Mouse (Mus musculus): ENCODE measurements around the gene Ociad1. TPM values are rescaled to one million over a fixed set of nuclear protein-coding genes. Genes with fewer than 3 reads are reported as not detected.

Gene Ociad1
- polyA plus RNA-seq, 1 experiment = 213 TPM

GRCm38 (mm10) chr5:73338832-73339163 lies 46.2 kb downstream of the Ociad1 start:
- Histone ChIP-seq H3K36me3 (ENCODE audit: control insufficient read depth, insufficient read depth) (no peaks in the 10 kb centered on the region), H3K4me3 (no peak overlapping the region), H3K79me2 (ENCODE audit: control insufficient read depth, insufficient read depth) (no peaks in the 10 kb centered on the region), H3K4me2 (ENCODE audit: low read depth) (peak overlapping the region; percentile 5), H3K27me3 (ENCODE audit: control insufficient read depth, insufficient read depth, insufficient read length) (no peaks in the 10 kb centered on the region), H3ac (ENCODE audit: control insufficient read depth, insufficient read length) (no peak overlapping the region)
- TF ChIP-seq MYOG (IDR thresholded peaks at IDR 0.05; ENCODE audit: control insufficient read depth in 1 of 3, insufficient read depth in 1 of 3, insufficient read length in 2 of 3, low read depth in 2 of 3) = no peak
- TF ChIP-seq POLR2A (IDR thresholded peaks at IDR 0.05; ENCODE audit: insufficient read length, low read depth) = no peak
- TF ChIP-seq MAX (IDR thresholded peaks at IDR 0.05; ENCODE audit: low read depth) = no peak
- no peak for TF ChIP-seq SRF (IDR thresholded peaks at IDR 0.05; ENCODE audit: control insufficient read depth, insufficient read length, low read depth)
- TF ChIP-seq MYOD1 (IDR thresholded peaks at IDR 0.05; ENCODE audit: control insufficient read depth in 1 of 3, insufficient read length in 2 of 3, low read depth in 2 of 3) = no peak
- no peak for TF ChIP-seq REST (IDR thresholded peaks at IDR 0.05; ENCODE audit: insufficient read depth, insufficient read length)
- TF ChIP-seq TCF12 (IDR thresholded peaks at IDR 0.05; ENCODE audit: insufficient read depth, poor library complexity, severe bottlenecking) = no peak
- no peak for TF ChIP-seq TCF3 (IDR thresholded peaks at IDR 0.05; ENCODE audit: insufficient read length, low read depth)
- TF ChIP-seq USF1 (IDR thresholded peaks at IDR 0.05; ENCODE audit: low read depth) = no peak
- no peak for TF ChIP-seq E2F4 (IDR thresholded peaks at IDR 0.05; ENCODE audit: insufficient read depth)
- TF ChIP-seq CEBPB (IDR thresholded peaks at IDR 0.05; ENCODE audit: insufficient read depth, poor library complexity, severe bottlenecking) = no peak
- TF ChIP-seq POLR2AphosphoS2 (IDR thresholded peaks at IDR 0.05; ENCODE audit: insufficient read length, low read depth) = no peak

GRCm38 (mm10) chr5:73339779-73340722 lies 47.5 kb downstream of the Ociad1 start:
- Histone ChIP-seq H3ac (ENCODE audit: control insufficient read depth, insufficient read length) (no peak overlapping the region), H3K4me2 (ENCODE audit: low read depth) (no peak overlapping the region), H3K4me3 (no peak overlapping the region), H3K79me2 (ENCODE audit: control insufficient read depth, insufficient read depth) (no peaks in the 10 kb centered on the region), H3K36me3 (ENCODE audit: control insufficient read depth, insufficient read depth) (no peaks in the 10 kb centered on the region), H3K27me3 (ENCODE audit: control insufficient read depth, insufficient read depth, insufficient read length) (no peaks in the 10 kb centered on the region)
- no peak for TF ChIP-seq REST (IDR thresholded peaks at IDR 0.05; ENCODE audit: insufficient read depth, insufficient read length)
- TF ChIP-seq POLR2A (IDR thresholded peaks at IDR 0.05; ENCODE audit: insufficient read length, low read depth) = no peak
- no peak for TF ChIP-seq SRF (IDR thresholded peaks at IDR 0.05; ENCODE audit: control insufficient read depth, insufficient read length, low read depth)
- no peak for TF ChIP-seq MAX (IDR thresholded peaks at IDR 0.05; ENCODE audit: low read depth)
- no peak for TF ChIP-seq POLR2AphosphoS2 (IDR thresholded peaks at IDR 0.05; ENCODE audit: insufficient read length, low read depth)

- no peak within 1 kb of the TSS for H3K4me2 ChIP-seq (ENCODE audit: low read depth)
- no peak for TF ChIP-seq REST (IDR thresholded peaks at IDR 0.05; ENCODE audit: insufficient read depth, insufficient read length)
- TF ChIP-seq CEBPB (IDR thresholded peaks at IDR 0.05; ENCODE audit: insufficient read depth, poor library complexity, severe bottlenecking) = no peak
- no peaks in the 10 kb centered on the region for H3K27me3 ChIP-seq (ENCODE audit: control insufficient read depth, insufficient read depth, insufficient read length)
Measured at GRCm38 (mm10) chr5:73340723-73341235, 48.2 kb downstream of the Ociad1 start, which contains the start of gene Ociad2. TSS of gene Ociad2 (minus strand) at chr5:73341028.

DNA sequence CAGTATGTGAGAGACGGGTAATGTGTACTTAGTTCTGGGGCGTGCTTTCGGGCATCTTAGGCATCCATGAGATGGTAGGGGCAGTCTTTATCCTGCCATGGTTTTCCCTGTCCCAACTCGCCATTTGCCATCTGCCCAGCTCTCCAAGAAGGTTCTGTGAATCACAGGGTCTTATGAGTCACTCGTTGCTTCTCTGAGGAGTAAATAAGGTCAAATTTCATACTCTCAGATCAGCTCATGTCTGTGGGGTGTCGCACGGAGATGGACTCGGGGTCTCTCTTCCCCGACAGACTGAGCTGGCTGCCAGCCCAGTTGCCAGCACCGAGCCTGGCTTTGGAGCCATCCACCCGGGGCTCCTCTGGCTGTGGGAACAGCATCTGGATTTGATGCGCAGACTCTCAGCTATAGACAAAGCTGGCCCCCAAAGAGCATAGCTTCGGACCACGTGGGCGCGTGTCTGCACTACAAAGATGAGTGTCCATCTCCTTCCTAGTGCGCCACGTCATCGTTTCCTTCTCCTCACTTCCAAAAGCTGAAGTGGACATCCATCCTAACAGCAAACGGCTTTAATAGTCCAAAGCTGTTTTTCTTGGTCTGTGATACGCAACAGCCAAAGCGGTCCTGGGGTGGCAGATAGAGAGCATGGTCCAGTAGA lies 50.2 kb downstream of the Ociad1 start:
- H3K4me2 ChIP-seq (ENCODE audit: low read depth) = peak overlapping the region; percentile 81
- H3ac ChIP-seq (ENCODE audit: control insufficient read depth, insufficient read length) = no peak overlapping the region
- no peaks in the 10 kb centered on the region for H3K79me2 ChIP-seq (ENCODE audit: control insufficient read depth, insufficient read depth)
- TF ChIP-seq TCF12 (IDR thresholded peaks at IDR 0.05; ENCODE audit: insufficient read depth, poor library complexity, severe bottlenecking) = no peak
- TF ChIP-seq MYOD1 (IDR thresholded peaks at IDR 0.05; ENCODE audit: control insufficient read depth in 1 of 3, insufficient read length in 2 of 3, low read depth in 2 of 3) = no peak
- no peak for TF ChIP-seq E2F4 (IDR thresholded peaks at IDR 0.05; ENCODE audit: insufficient read depth)
- no peak for TF ChIP-seq TCF3 (IDR thresholded peaks at IDR 0.05; ENCODE audit: insufficient read length, low read depth)
- TF ChIP-seq SRF (IDR thresholded peaks at IDR 0.05; ENCODE audit: control insufficient read depth, insufficient read length, low read depth) = no peak
- no peak for TF ChIP-seq USF1 (IDR thresholded peaks at IDR 0.05; ENCODE audit: low read depth)
- TF ChIP-seq POLR2AphosphoS2 (IDR thresholded peaks at IDR 0.05; ENCODE audit: insufficient read length, low read depth) = no peak
- no peak for TF ChIP-seq MYOG (IDR thresholded peaks at IDR 0.05; ENCODE audit: control insufficient read depth in 1 of 3, insufficient read depth in 1 of 3, insufficient read length in 2 of 3, low read depth in 2 of 3)
- TF ChIP-seq CEBPB (IDR thresholded peaks at IDR 0.05; ENCODE audit: insufficient read depth, poor library complexity, severe bottlenecking) = no peak
- TF ChIP-seq MAX (IDR thresholded peaks at IDR 0.05; ENCODE audit: low read depth) = no peak
- no peak for TF ChIP-seq REST (IDR thresholded peaks at IDR 0.05; ENCODE audit: insufficient read depth, insufficient read length)
- no peak for TF ChIP-seq POLR2A (IDR thresholded peaks at IDR 0.05; ENCODE audit: insufficient read length, low read depth)
- H3K27me3 ChIP-seq (ENCODE audit: control insufficient read depth, insufficient read depth, insufficient read length) = no peaks in the 10 kb centered on the region
- H3K4me3 ChIP-seq = peak overlapping the region; percentile 8
- no peaks in the 10 kb centered on the region for H3K36me3 ChIP-seq (ENCODE audit: control insufficient read depth, insufficient read depth)

More at GRCm38 (mm10) chr5:73340723-73341235, 48.2 kb downstream of the Ociad1 start, which contains the start of gene Ociad2:
- Histone ChIP-seq H3K4me3 (no peak within 1 kb of the TSS), H3K79me2 (ENCODE audit: control insufficient read depth, insufficient read depth) (no peaks in the 10 kb centered on the region), H3K36me3 (ENCODE audit: control insufficient read depth, insufficient read depth) (no peaks in the 10 kb centered on the region), H3ac (ENCODE audit: control insufficient read depth, insufficient read length) (no peak within 1 kb of the TSS)
